Mouse (Mus musculus) adrenal gland, postnatal 25 days (tissue): ENCODE measurements at regions not wholly inside any gene's neighbourhood (a gene's known extent, or its start where the extent isn't known, plus 50 kb on each side); places are given as distances from the start of the nearest gene placed in this dataset.

Experiments
- DNase-seq: peaks from one replicate; pipeline ENCODE4 v3.0.0; 2021; ENCODE audit warnings: mixed read lengths

- peak; percentile 9 for DNase-seq
Measured at GRCm38 (mm10) chr9:49950321-49950720, 151.6 kb upstream of the Ncam1 start.

GRCm38 (mm10) chr9:49948546-49948945 is 149.8 kb upstream of the Ncam1 start:
- DNase-seq = no peak

- no peak for DNase-seq
Measured at GRCm38 (mm10) chr9:49946857-49947256, 148.1 kb upstream of the Ncam1 start.

GRCm38 (mm10) chr9:49935555-49936376 is 137.0 kb upstream of the Ncam1 start:
- no peak for DNase-seq

- no peak for DNase-seq
Measured at GRCm38 (mm10) chr9:49928041-49928656, 129.4 kb upstream of the Ncam1 start.

GRCm38 (mm10) chr9:49927281-49927680 is 128.6 kb upstream of the Ncam1 start:
- no peak for DNase-seq

GRCm38 (mm10) chr9:49925796-49926195 is 127.1 kb upstream of the Ncam1 start:
- no peak for DNase-seq

- DNase-seq = no peak
Measured at GRCm38 (mm10) chr9:49923981-49924501, 125.3 kb upstream of the Ncam1 start.

- DNase-seq = no peak
Measured at GRCm38 (mm10) chr9:49922770-49923169, 124.0 kb upstream of the Ncam1 start.

GRCm38 (mm10) chr9:49922162-49922561 is 123.4 kb upstream of the Ncam1 start:
- DNase-seq = no peak

GRCm38 (mm10) chr9:49921306-49921705 is 122.6 kb upstream of the Ncam1 start:
- no peak for DNase-seq

- no peak for DNase-seq
Measured at GRCm38 (mm10) chr9:49915046-49915719, 116.5 kb upstream of the Ncam1 start.

- no peak for DNase-seq
Measured at GRCm38 (mm10) chr9:49913677-49914076, 115.0 kb upstream of the Ncam1 start.

GRCm38 (mm10) chr9:49912306-49912705 is 113.6 kb upstream of the Ncam1 start:
- no peak for DNase-seq

- no peak for DNase-seq
Measured at GRCm38 (mm10) chr9:49906306-49906705, 107.6 kb upstream of the Ncam1 start.

GRCm38 (mm10) chr9:49905703-49906102 is 107.0 kb upstream of the Ncam1 start:
- DNase-seq = no peak

- no peak for DNase-seq
Measured at GRCm38 (mm10) chr9:49898947-49899346, 100.2 kb upstream of the Ncam1 start.

- peak; percentile 26 for DNase-seq
Measured at GRCm38 (mm10) chr9:49884516-49885343, 86.0 kb upstream of the Ncam1 start.

GRCm38 (mm10) chr9:49879361-49880128 is 80.8 kb upstream of the Ncam1 start:
- DNase-seq = no peak

GRCm38 (mm10) chr9:49874881-49875280 is 76.2 kb upstream of the Ncam1 start:
- peak; percentile 6 for DNase-seq

GRCm38 (mm10) chr9:49873550-49873949 is 74.8 kb upstream of the Ncam1 start:
- DNase-seq = peak; percentile 3
